Mouse (Mus musculus) liver, embryonic 16.5 days (tissue): ENCODE results near the gene Kctd13. TPM values are rescaled to one million over a fixed set of nuclear protein-coding genes. Genes with fewer than 3 reads are reported as not detected.

Experiments used
- ATAC-seq: fragments of 200-750 bp; cut with Nextera tagmentation; 2 replicates; pipeline ENCODE4 v1.8.0; 2017; ENCODE audit warnings: low read depth, mild to moderate bottlenecking, moderate number of reproducible peaks, moderate library complexity
- H3K27ac ChIP-seq: fragments of 300-500 bp; sonication (generic); 2 replicates; pipeline ENCODE4 v1.5.1; 2014; ENCODE audit warnings: mild to moderate bottlenecking, low read length
- H3K27me3 ChIP-seq: fragments of 300-500 bp; sonication (generic); 2 replicates; pipeline ENCODE4 v1.6.1; 2014; ENCODE audit warnings: low read depth, low read length, mixed read lengths; ENCODE audit not compliant: control insufficient read depth, insufficient read depth
- H3K36me3 ChIP-seq: fragments of 300-500 bp; sonication (generic); 2 replicates; pipeline ENCODE4 v1.6.1; 2014; ENCODE audit warnings: mild to moderate bottlenecking; ENCODE audit not compliant: control insufficient read depth, insufficient read depth
- H3K4me1 ChIP-seq: fragments of 300-500 bp; sonication (generic); 2 replicates; pipeline ENCODE4 v1.6.1; 2014; ENCODE audit warnings: low read depth, low read length, mixed read lengths; ENCODE audit not compliant: control insufficient read depth
- H3K4me2 ChIP-seq: fragments of 300-500 bp; sonication (generic); 2 replicates; pipeline ENCODE4 v1.6.1; 2014; ENCODE audit warnings: low read depth, low read length, mixed read lengths
- H3K4me3 ChIP-seq: fragments of 300-500 bp; sonication (generic); 2 replicates; pipeline ENCODE4 v1.5.1; 2014; ENCODE audit warnings: low read depth, mild to moderate bottlenecking, low read length
- H3K9ac ChIP-seq: fragments of 300-500 bp; sonication (generic); 2 replicates; pipeline ENCODE4 v1.6.1; 2014; ENCODE audit warnings: low read depth, low read length
- H3K9me3 ChIP-seq: fragments of 300-500 bp; sonication (generic); replicated peaks from 2 replicates; pipeline ENCODE4 v1.6.1; 2016; ENCODE audit warnings: low read length; ENCODE audit not compliant: control insufficient read depth
- WGBS: fragments of 180-500 bp; shearing (Covaris S2); extraction: QIAGEN DNeasy Blood & Tissue Kit; methylation state at CpG from one replicate; pipeline ENCODE4 v1.1.7; 2014; ENCODE audit not compliant: insufficient replicate concordance; 5-methylcytosine and 5-hydroxymethylcytosine counted together
- polyA plus RNA-seq: library from polyadenylated mRNA; unstranded; fragments of >200 nt; fragmentation: Nextera tagmentation; extraction: Ambion mirVana; gene quantifications from 2 replicates; pipeline ENCODE4 v1.2.1, GENCODE M21; 2015

Kctd13 gene
- polyA plus RNA-seq, 1 experiment from 2014 or later = 3.8 TPM

DNA sequence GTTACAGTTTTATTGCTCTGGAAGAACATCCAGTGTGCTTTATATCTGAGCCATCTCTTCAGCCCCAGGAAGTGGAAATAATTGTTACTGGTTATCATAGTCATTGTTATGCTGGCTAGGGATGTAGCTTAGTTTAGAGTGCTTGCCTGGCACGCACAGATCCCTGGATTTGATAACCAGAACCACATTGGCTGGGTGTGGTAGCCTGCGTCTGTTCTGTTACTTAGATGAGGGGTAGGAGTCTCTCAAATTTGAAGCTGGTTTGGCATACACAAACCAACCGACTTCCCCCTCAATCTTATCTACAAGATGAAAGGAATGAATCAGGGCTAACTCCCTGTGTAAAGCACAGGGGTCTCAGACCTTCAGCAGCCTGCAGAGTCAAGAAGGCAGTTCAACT, 2.4 kb upstream of the Kctd13 start:
- Histone ChIP-seq H3K27ac (0 out of 2 replicates have a peak overlapping the region, but pooled peaks have one; percentile 22), H3K36me3 (no peaks in the 10 kb centered on the region), H3K27me3 (no peaks in the 10 kb centered on the region), H3K9ac (no peak overlapping the region), H3K4me1 (peaks cover 34% of the 10 kb centered on the region), H3K4me2 (no peak overlapping the region), H3K4me3 (no peak overlapping the region), H3K9me3 (no peaks in the 10 kb centered on the region)
- no peak for ATAC-seq
- WGBS = 14% methylated on average over 3 of the region's 3 CpGs

DNA sequence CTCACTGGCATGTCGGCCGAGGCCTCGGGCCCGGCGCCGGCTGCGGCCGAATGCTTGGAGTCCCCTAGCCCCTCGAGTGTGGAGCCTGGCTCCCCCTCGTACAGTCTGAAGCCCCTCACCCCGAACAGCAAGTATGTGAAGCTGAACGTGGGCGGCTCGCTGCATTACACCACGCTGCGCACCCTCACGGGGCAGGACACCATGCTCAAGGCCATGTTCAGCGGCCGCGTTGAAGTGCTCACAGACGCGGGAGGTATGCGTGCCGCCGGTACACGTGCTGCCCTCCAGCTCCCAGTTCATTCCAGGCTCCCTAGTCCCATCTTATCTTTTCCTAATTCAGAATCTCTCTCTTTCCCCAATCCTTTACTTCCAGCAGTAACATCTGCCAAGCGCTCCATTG, 367 bp downstream of the Kctd13 start:
- Histone ChIP-seq H3K36me3 (no peaks in the 10 kb centered on the region), H3K27me3 (no peaks in the 10 kb centered on the region), H3K4me3 (peak overlapping the region; percentile 87), H3K27ac (peak overlapping the region; percentile 51; the same call in 1 of the 2 replicates), H3K4me1 (peaks cover 29% of the 10 kb centered on the region), H3K4me2 (peak overlapping the region; percentile 100), H3K9me3 (no peaks in the 10 kb centered on the region), H3K9ac (peak overlapping the region; percentile 91)
- under 1% methylated on average over 27 of the region's 27 CpGs for WGBS
- ATAC-seq = peak; percentile 42

DNA sequence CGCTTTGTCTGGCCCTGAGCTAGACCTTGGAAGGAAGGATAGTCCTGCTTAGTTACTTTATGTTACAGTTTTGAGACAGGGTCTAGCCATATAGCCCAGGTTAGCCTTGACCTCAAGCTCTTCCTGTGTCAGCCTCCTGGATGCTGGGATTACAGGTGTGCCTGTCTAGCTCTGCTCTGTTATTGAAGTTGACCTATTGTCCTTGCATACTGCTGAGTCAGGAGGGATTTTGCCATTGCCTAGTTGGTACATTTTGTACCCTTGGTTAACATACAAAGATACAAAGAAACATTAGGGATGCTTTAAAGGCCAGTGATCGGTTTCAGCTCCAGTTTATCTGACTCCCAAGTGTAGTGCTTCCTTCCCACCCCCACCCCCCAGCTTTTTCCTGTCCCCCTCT, 4.0 kb downstream of the Kctd13 start:
- Histone ChIP-seq H3K36me3 (peaks cover 4% of the 10 kb centered on the region; the same call in 1 of the 2 replicates), H3K27ac (no peak overlapping the region), H3K4me1 (peaks cover 17% of the 10 kb centered on the region), H3K4me3 (no peak overlapping the region), H3K9me3 (no peaks in the 10 kb centered on the region), H3K27me3 (no peaks in the 10 kb centered on the region), H3K4me2 (no peak overlapping the region), H3K9ac (no peak overlapping the region)
- ATAC-seq = no peak
- WGBS = 73% methylated on average over 2 of the region's 2 CpGs

DNA sequence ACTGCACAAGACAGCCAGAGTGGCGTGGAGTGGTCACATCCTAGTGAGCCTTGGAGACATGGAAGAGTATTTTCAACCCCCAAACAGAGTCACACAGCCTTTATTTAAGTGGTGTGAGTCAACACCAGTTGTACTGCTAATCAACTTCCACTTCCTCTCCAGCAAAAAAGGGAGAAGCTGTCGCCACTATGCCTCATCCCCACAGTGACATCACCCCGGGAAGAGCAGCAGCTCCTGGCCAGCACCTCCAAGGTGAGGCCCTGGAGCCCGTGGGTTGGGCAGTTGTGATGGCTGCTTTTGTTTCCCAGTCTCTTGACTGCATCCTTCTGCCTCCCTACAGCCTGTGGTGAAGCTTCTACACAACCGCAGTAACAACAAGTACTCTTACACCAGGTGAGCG, 12.5 kb downstream of the Kctd13 start:
- 50% methylated on average over 6 of the region's 6 CpGs for WGBS
- Histone ChIP-seq H3K27me3 (no peaks in the 10 kb centered on the region), H3K4me1 (0 out of 2 replicates have a peak, but pooled peaks cover 2% of the 10 kb centered on the region), H3K4me2 (no peak overlapping the region), H3K36me3 (peaks cover 6% of the 10 kb centered on the region; the same call in 1 of the 2 replicates), H3K9ac (no peak overlapping the region), H3K4me3 (no peak overlapping the region), H3K27ac (no peak overlapping the region), H3K9me3 (no peaks in the 10 kb centered on the region)
- ATAC-seq = no peak

DNA sequence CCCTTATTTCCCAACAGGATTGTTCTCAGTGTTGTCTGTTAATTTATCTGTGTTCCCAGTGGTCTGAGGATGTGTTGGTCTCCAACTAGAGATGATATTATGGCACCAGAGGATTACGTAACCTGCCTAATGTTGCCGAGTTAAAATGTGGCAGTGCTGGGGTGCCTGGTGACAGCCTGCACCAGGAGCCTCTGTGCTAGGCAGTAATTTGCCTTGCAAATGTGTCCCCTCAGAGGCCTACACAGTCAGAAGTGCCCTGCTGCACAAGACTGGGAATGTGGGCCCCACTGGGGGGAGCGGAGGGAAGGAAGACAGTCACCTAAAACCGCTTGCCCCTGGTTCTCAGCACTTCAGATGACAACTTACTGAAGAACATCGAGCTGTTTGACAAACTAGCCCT, 13.1 kb downstream of the Kctd13 start:
- Histone ChIP-seq H3K27ac (no peak overlapping the region), H3K4me2 (no peak overlapping the region), H3K9me3 (no peaks in the 10 kb centered on the region), H3K9ac (no peak overlapping the region), H3K27me3 (no peaks in the 10 kb centered on the region), H3K36me3 (peaks cover 6% of the 10 kb centered on the region; the same call in 1 of the 2 replicates), H3K4me1 (0 out of 2 replicates have a peak, but pooled peaks cover 2% of the 10 kb centered on the region), H3K4me3 (no peak overlapping the region)
- ATAC-seq = no peak
- 77% methylated on average over 5 of the region's 5 CpGs for WGBS

DNA sequence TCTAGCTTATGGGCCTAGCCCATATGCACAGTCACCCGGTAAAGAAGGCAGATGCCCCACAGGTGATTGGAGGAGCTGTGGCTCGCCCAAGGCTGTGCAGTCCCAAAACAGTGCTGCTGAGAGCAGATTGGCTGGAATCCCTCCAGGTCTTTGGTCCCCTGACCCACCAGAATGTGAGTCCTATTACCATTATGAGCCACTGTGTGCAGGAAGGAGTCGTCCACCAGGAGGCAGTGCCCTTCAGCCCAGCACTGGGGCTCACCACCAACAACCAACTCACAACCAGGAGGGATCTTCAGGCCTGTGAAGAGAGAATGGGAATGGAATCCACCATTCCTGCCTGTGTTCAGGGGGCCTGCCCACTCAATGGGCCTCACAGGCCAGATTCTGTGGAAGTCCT, 17.9 kb downstream of the Kctd13 start:
- Histone ChIP-seq H3K4me1 (peaks cover 5% of the 10 kb centered on the region), H3K27me3 (peaks cover 22% of the 10 kb centered on the region), H3K9ac (no peak overlapping the region), H3K36me3 (no peaks in the 10 kb centered on the region), H3K9me3 (no peaks in the 10 kb centered on the region), H3K27ac (no peak overlapping the region), H3K4me2 (no peak overlapping the region), H3K4me3 (no peak overlapping the region)
- WGBS = 43% methylated on average over 3 of the region's 3 CpGs
- ATAC-seq = no peak

DNA sequence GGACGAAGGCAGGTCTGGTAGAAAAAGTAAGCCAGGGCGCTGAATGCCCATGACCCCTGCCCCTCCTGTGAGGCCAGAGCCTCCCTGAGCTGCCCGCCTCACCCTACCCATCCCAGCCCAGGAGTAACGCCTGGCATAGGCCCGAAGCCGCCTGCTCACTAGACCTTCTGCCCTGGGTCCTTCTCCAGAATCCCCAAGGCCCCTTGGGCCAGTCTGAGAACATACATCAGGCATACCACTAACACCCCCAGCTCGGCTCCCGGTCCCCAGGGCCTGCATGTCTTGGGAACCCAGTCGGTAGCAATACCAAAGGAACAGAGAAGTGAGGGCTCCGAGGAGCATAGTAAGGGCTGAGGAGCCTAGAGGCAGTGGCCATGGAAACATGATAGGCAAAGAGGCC, 19.9 kb downstream of the Kctd13 start:
- no peak overlapping the region for H3K9ac ChIP-seq
- peaks cover 5% of the 10 kb centered on the region for H3K4me1 ChIP-seq
- no peak overlapping the region for H3K27ac ChIP-seq
- H3K27me3 ChIP-seq = peaks cover 29% of the 10 kb centered on the region
- ATAC-seq = no peak
- no peaks in the 10 kb centered on the region for H3K9me3 ChIP-seq
- H3K4me2 ChIP-seq = no peak overlapping the region
- WGBS = 67% methylated on average over 10 of the region's 10 CpGs
- no peak overlapping the region for H3K4me3 ChIP-seq
- no peaks in the 10 kb centered on the region for H3K36me3 ChIP-seq

DNA sequence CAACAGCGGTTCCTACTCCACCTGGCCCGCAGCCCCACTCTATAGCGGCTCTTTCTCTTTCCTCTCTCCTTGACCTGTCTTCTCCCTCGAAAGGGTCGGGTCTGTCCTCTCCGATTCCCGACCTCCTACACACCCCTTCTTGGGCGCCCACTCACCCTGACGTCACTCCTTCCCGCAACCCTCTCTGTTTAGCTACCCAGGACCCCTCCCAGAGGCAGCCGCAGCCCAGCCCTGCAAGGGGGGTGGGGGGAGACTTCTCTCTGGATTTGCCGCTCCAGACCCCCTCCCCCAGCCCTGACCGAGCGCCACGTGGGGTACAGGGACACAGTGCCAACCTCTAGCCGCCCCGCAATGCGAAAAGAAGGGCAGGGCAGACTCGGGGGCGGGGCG, 20.7 kb downstream of the Kctd13 start, which contains the start of gene Asphd1:
Gene Asphd1 (minus strand): TSS at position 180 of the 390 bp plus-strand sequence.
- peaks cover 29% of the 10 kb centered on the region for H3K27me3 ChIP-seq

DNA sequence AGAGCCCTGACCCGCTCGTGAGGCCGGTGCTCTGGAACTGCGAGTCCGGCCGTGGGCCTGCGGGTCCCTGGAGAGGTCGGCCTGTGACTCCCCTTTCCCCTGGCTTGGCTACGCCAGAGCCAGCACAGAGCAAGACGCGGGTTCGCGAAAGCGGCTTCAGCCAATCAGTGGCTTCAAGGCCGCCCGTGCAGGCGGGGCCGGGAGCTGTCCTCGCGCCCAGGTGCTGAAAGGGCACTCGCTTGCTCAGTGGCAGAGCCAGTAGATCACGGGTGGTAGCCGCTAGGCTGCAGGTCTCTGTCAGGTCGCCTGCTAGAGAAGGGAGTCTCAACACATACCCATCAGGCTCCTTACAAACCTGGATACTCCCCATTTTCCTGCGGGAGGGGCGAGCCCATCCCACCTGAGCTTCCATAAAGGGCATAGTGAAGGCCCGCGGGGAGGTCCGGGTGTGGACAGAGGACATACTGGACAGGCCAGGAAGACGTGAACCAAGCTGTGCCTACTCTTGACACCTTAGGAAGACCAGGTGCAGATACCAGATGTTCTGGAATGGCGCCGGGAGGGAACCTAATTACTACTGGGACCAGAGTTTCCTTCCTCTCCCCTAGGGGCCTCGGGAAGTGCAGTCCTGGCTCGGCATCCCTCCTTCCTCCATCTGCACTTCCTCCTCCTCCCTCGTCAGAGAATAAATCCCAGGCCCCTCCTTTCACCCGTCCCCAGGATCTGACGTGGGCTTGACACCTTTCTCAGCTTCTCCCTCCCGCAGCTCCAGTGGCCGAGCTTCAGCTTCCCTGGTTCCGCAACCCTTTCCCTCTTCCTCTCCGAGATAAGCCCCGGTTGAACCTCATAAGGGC, 21.3 kb downstream of the Kctd13 start, which contains the start of gene Sez6l2:
Gene Sez6l2 (plus strand): TSS at position 771 of the 854 bp plus-strand sequence.
- no peak within 1 kb of the TSS for H3K27ac ChIP-seq
- no peaks in the 10 kb centered on the region for H3K36me3 ChIP-seq
- H3K4me1 ChIP-seq = peaks cover 5% of the 10 kb centered on the region
- WGBS = 1% methylated on average over 42 of the region's 42 CpGs
- peak; percentile 79 for ATAC-seq
- H3K9me3 ChIP-seq = no peaks in the 10 kb centered on the region
- H3K4me3 ChIP-seq = peak within 1 kb of the TSS; percentile 41
- peak within 1 kb of the TSS; percentile 79 for H3K4me2 ChIP-seq
- H3K9ac ChIP-seq = no peak within 1 kb of the TSS
- H3K27me3 ChIP-seq = peaks cover 29% of the 10 kb centered on the region

More for the DNA sequence above, 20.7 kb downstream of the Kctd13 start, which contains the start of gene Asphd1:
- H3K4me3 ChIP-seq = peak within 1 kb of the TSS; percentile 41
- H3K36me3 ChIP-seq = no peaks in the 10 kb centered on the region
- H3K9me3 ChIP-seq = no peaks in the 10 kb centered on the region
- H3K9ac ChIP-seq = no peak within 1 kb of the TSS
- WGBS = 3% methylated on average over 21 of the region's 21 CpGs
- peaks cover 5% of the 10 kb centered on the region for H3K4me1 ChIP-seq
- no peak for ATAC-seq
- no peak within 1 kb of the TSS for H3K27ac ChIP-seq
- H3K4me2 ChIP-seq = peak within 1 kb of the TSS; percentile 79
